In the genomic region with DNA sequence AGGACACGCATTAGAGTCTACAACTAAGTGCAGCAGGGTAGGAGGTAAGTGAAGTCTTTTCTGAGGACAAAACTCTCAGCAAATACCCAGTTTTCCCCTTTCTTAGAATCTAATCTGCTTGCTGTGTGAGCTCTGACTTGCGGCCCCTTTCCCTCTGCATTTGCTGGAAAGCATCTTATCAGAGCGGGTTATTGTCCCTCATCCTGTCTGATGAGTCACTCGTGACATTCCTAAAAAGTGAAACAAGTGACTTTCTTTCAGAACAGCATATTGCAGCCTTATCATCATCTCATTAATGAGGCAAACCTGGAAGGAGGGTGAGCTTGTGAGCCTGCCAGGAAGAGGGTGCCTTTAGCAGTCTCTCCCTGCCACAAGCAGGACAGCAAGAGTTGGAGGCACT, we compare ENCODE assay signal across 21 mouse cellular contexts.
DNase-seq lines count a peak whose midpoint lies in the region; ATAC-seq and TF ChIP-seq lines count a peak whose summit lies in the region.
"Had no signal": no experiment of that assay in that cellular context is flagged by ENCODE, and none has a peak within 500 bp of the region (broad histone marks: within the 10 kb centered on the region; RNA-seq: fewer than 3 reads in every experiment).

No protein-coding gene starts in this region.

- intact Hi-C loops in gastrocnemius, adult 2 months (cut with DNase I), result no loop called here

- H3K36me3 ChIP-seq in intestine, embryonic 16.5 days (ENCODE audit: control insufficient read depth, insufficient read depth, low read length), result no peaks in the 10 kb centered on the region
- peaks cover 6% of the 10 kb centered on the region; the same call in 1 of the 2 replicates for H3K36me3 ChIP-seq in intestine, embryonic 15.5 days
- H3K36me3 ChIP-seq: midbrain, embryonic 15.5 days had no signal

- DNase-seq in gastrocnemius, adult 2 months, result no peak
- no peak for DNase-seq in gastrocnemius, postnatal 4 days (ENCODE audit: low spot score in 2 of 2)
- peak; percentile 72 for DNase-seq in Muller cell, postnatal 12 days (ENCODE audit: inconsistent ontology term)
- DNase-seq: adrenal gland, postnatal 10 days; cerebellum, adult 9-10 months; forebrain, postnatal 0 days; heart, postnatal 4 days; kidney, adult 2 months; kidney, postnatal 10 days; liver, postnatal 0 days; lung, postnatal 10 days; right cerebral cortex, postnatal 25 days; thymus, adult 18-20 months had no signal

- no peak overlapping the region for H3K4me3 ChIP-seq in gastrocnemius, adult 2 months
- H3K4me3 ChIP-seq in intestine, embryonic 16.5 days (ENCODE audit: low read length), result no peak overlapping the region
- no peak overlapping the region for H3K4me3 ChIP-seq in intestine, embryonic 15.5 days (replicated peaks)
- H3K4me3 ChIP-seq in olfactory bulb, adult 2 months (ENCODE audit: insufficient read depth, low read depth, low read length), result no peak overlapping the region
- H3K4me3 ChIP-seq: hindbrain, embryonic 15.5 days; limb, embryonic 10.5 days; midbrain, embryonic 15.5 days; stomach, embryonic 15.5 days had no signal

- H3K4me2 ChIP-seq in intestine, embryonic 16.5 days (ENCODE audit: low read depth, low read length), result no peak overlapping the region
- no peak overlapping the region for H3K4me2 ChIP-seq in intestine, embryonic 15.5 days (replicated peaks)
- H3K4me2 ChIP-seq: hindbrain, embryonic 15.5 days; midbrain, embryonic 15.5 days; stomach, embryonic 15.5 days had no signal

- H3K9ac ChIP-seq in intestine, embryonic 16.5 days (ENCODE audit: low read depth, low read length), result no peak overlapping the region
- no peak overlapping the region for H3K9ac ChIP-seq in intestine, embryonic 15.5 days
- H3K9ac ChIP-seq: forebrain, postnatal 0 days; hindbrain, embryonic 15.5 days; liver, postnatal 0 days; midbrain, embryonic 15.5 days; stomach, embryonic 15.5 days had no signal

- H3K27me3 ChIP-seq in intestine, embryonic 16.5 days (replicated peaks; ENCODE audit: control insufficient read depth, insufficient read depth, low read length), result no peaks in the 10 kb centered on the region
- no peaks in the 10 kb centered on the region for H3K27me3 ChIP-seq in intestine, embryonic 15.5 days (replicated peaks)
- H3K27me3 ChIP-seq: hindbrain, embryonic 15.5 days; midbrain, embryonic 15.5 days; stomach, embryonic 15.5 days had no signal

- ATAC-seq in intestine, embryonic 16.5 days, result 0 out of 2 replicates have a peak, but pooled peaks have one; percentile 6
- ATAC-seq in intestine, embryonic 15.5 days, result no peak
- ATAC-seq in erythroblast, adult 5-6 weeks (replicated peaks; ENCODE audit: low FRiP score, poor library complexity, severe bottlenecking), result no peak
- ATAC-seq: forebrain, postnatal 0 days; liver, postnatal 0 days; midbrain, embryonic 15.5 days had no signal

- WGBS in intestine, embryonic 16.5 days, result 61% methylated on average over 4 of the region's 4 CpGs
- 61% methylated on average over 4 of the region's 4 CpGs for WGBS in intestine, embryonic 15.5 days
- 56% methylated on average over 4 of the region's 4 CpGs for WGBS in olfactory bulb, adult 2 months

- H3K4me1 ChIP-seq in intestine, embryonic 16.5 days (ENCODE audit: control insufficient read depth, insufficient read depth, low read length), result peaks cover 9% of the 10 kb centered on the region; the same call in 1 of the 2 replicates
- no peaks in the 10 kb centered on the region for H3K4me1 ChIP-seq in intestine, embryonic 15.5 days (replicated peaks)
- H3K4me1 ChIP-seq in olfactory bulb, adult 2 months (ENCODE audit: control insufficient read depth, insufficient read depth, low read length), result peaks cover 18% of the 10 kb centered on the region
- H3K4me1 ChIP-seq: midbrain, embryonic 15.5 days; stomach, embryonic 15.5 days had no signal

- no peak for TF ChIP-seq POLR2A in olfactory bulb, adult 2 months (IDR thresholded peaks at IDR 0.05; ENCODE audit: insufficient read depth, low read depth, low read length)

- no peaks in the 10 kb centered on the region for H3K9me3 ChIP-seq in intestine, embryonic 16.5 days (ENCODE audit: control insufficient read depth, low read length)
- H3K9me3 ChIP-seq in intestine, embryonic 15.5 days, result no peaks in the 10 kb centered on the region
- H3K9me3 ChIP-seq: hindbrain, embryonic 15.5 days; limb, embryonic 10.5 days; midbrain, embryonic 15.5 days; stomach, embryonic 15.5 days had no signal

- peak overlapping the region; percentile 31; the same call in 1 of the 2 replicates for H3K27ac ChIP-seq in gastrocnemius, adult 2 months
- H3K27ac ChIP-seq in intestine, embryonic 16.5 days (ENCODE audit: low read length), result no peak overlapping the region
- no peak overlapping the region for H3K27ac ChIP-seq in intestine, embryonic 15.5 days
- H3K27ac ChIP-seq in olfactory bulb, adult 2 months (ENCODE audit: insufficient read depth, low read depth, low read length), result peak overlapping the region; percentile 88; the same call in 1 of the 2 replicates
- H3K27ac ChIP-seq: hindbrain, embryonic 15.5 days; limb, embryonic 10.5 days; midbrain, embryonic 15.5 days; stomach, embryonic 15.5 days had no signal

- TF ChIP-seq CTCF in gastrocnemius, adult 2 months (IDR thresholded peaks at IDR 0.05), result no peak
- TF ChIP-seq CTCF in olfactory bulb, adult 2 months (IDR thresholded peaks at IDR 0.05; ENCODE audit: insufficient read depth, low read depth, low read length), result no peak

Comparison
In these comparisons a context has a peak if more than half of its experiments do, and no peak if none do; other contexts are left out.
1. H3K27ac ChIP-seq: peak in gastrocnemius, adult 2 months (single experiment) and olfactory bulb, adult 2 months (single experiment); none in intestine, embryonic 16.5 days (single experiment) and intestine, embryonic 15.5 days (single experiment).